Mouse (Mus musculus) heart, postnatal 0 days (tissue): ENCODE measurements around the gene Mpzl2. TPM values are rescaled to one million over a fixed set of nuclear protein-coding genes. Genes with fewer than 3 reads are reported as not detected.
A peak's percentile ranks its signal among the peaks of the same experiment; 100 is the strongest.

Experiments
- ATAC-seq: fragments of 200-750 bp; cut with Nextera tagmentation; 2 replicates; pipeline ENCODE4 v1.8.0; 2017; ENCODE audit warnings: low read depth, moderate number of reproducible peaks, moderate library complexity; ENCODE audit not compliant: insufficient read depth
- DNase-seq: peaks from one replicate; pipeline ENCODE4 v3.0.0-alpha.2; 2016; ENCODE audit warnings: low spot score
- H3K27ac ChIP-seq: fragments of 300-500 bp; sonication (generic); 2 replicates; pipeline ENCODE4 v1.5.1; 2014; ENCODE audit warnings: low read depth, mild to moderate bottlenecking
- H3K27me3 ChIP-seq: fragments of 300-500 bp; sonication (generic); 2 replicates; pipeline ENCODE4 v1.6.1; 2014; ENCODE audit warnings: low read length, mixed read lengths; ENCODE audit not compliant: control insufficient read depth, insufficient read depth
- H3K36me3 ChIP-seq: fragments of 300-500 bp; sonication (generic); replicated peaks from 2 replicates; pipeline ENCODE4 v1.6.1; 2014; ENCODE audit warnings: low read length, mixed read lengths; ENCODE audit not compliant: control insufficient read depth, insufficient read depth
- H3K4me1 ChIP-seq: fragments of 300-500 bp; sonication (generic); 2 replicates; pipeline ENCODE4 v1.6.1; 2014; ENCODE audit warnings: antibody characterized with exemption; ENCODE audit not compliant: control insufficient read depth, insufficient read depth
- H3K4me2 ChIP-seq: fragments of 300-500 bp; sonication (generic); 2 replicates; pipeline ENCODE4 v1.6.1; 2014; ENCODE audit warnings: low read depth, mild to moderate bottlenecking, low read length, moderate library complexity
- H3K4me3 ChIP-seq: fragments of 300-500 bp; sonication (generic); 2 replicates; pipeline ENCODE4 v1.5.1; 2014; ENCODE audit warnings: low read depth, low read length
- H3K9ac ChIP-seq: fragments of 300-500 bp; sonication (generic); replicated peaks from 2 replicates; pipeline ENCODE4 v1.6.1; 2014; ENCODE audit warnings: low read depth, low read length, mixed read lengths
- H3K9me3 ChIP-seq: fragments of 300-500 bp; sonication (generic); replicated peaks from 2 replicates; pipeline ENCODE4 v1.6.1; 2016; ENCODE audit warnings: low read length; ENCODE audit not compliant: control insufficient read depth
- CTCF ChIP-seq: IDR thresholded peaks from 2 replicates; pipeline ENCODE4 v1.5.1; 2016; ENCODE audit warnings: antibody characterized with exemption, control low read depth, low read depth
- EP300 ChIP-seq: IDR thresholded peaks from 2 replicates; pipeline ENCODE4 v1.6.1; 2016; ENCODE audit warnings: antibody characterized with exemption, low read depth
- WGBS: fragments of 180-500 bp; shearing (Covaris S2); extraction: QIAGEN DNeasy Blood & Tissue Kit; methylation state at CpG from one replicate; pipeline ENCODE4 v1.1.7; 2014; 5-methylcytosine and 5-hydroxymethylcytosine counted together
- polyA plus RNA-seq: library from polyadenylated mRNA; unstranded; fragments of >200 nt; fragmentation: Nextera tagmentation; extraction: Ambion mirVana; gene quantifications from 2 replicates; pipeline ENCODE4 v1.2.1, GENCODE M21; 2015
- total RNA-seq: library from RNA; depleted of rRNA; stranded (reverse); fragments of >200 nt; gene quantifications from 2 replicates; pipeline ENCODE4 v1.2.3, GENCODE M21; 2014; ENCODE audit warnings: low replicate concordance

The Mpzl2 gene
- total and polyA plus RNA-seq, 2 experiments from 2014 or later = 0.15 to 0.42 TPM

DNA sequence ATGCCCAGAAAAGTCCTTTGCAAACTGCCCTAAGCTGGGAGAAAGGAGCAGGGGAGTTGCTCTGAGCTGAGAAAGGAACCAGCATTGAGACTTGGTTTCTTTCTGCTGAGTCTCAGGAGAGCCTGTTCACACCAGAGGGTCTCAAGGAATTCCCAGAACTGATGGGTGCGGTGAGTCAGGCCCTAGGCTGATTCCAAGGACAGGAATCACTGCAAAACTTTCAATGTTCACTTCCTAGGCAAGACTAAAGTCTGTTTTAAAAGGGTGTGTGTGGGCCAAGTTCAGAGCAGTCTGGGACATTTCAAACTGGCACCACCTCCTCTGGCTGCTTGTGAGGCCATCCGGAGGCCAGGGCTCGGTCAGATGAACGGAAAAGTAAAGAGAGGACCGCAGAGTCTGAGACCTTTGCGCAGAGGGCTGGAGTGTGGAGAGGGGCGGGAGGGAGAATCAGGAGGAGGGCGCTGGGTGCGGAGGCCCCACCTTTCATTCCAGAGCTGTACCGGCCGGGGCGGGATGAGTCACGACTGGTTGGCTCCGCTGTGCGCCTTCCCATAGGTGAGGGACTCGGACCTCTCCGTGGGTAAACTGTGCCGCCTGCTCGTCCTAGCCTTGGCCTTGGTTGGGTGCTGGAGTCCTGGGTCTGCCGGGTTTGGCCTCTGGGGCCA, 2.6 kb downstream of the Mpzl2 start:
- TF ChIP-seq EP300 = no peak
- TF ChIP-seq CTCF = no peak
- H3K4me3 ChIP-seq = peak overlapping the region; percentile 14
- DNase-seq (peak; percentile 32), ATAC-seq (peak; percentile 62)
- peak overlapping the region; percentile 40 for H3K4me2 ChIP-seq
- H3K27me3 ChIP-seq = peaks cover 58% of the 10 kb centered on the region
- no peaks in the 10 kb centered on the region for H3K9me3 ChIP-seq
- no peak overlapping the region; the same call in 1 of the 2 replicates for H3K9ac ChIP-seq
- WGBS = 2% methylated on average over 20 of the region's 20 CpGs
- H3K4me1 ChIP-seq = 0 out of 2 replicates have a peak, but pooled peaks cover 4% of the 10 kb centered on the region
- H3K27ac ChIP-seq = no peak overlapping the region
- no peaks in the 10 kb centered on the region for H3K36me3 ChIP-seq

DNA sequence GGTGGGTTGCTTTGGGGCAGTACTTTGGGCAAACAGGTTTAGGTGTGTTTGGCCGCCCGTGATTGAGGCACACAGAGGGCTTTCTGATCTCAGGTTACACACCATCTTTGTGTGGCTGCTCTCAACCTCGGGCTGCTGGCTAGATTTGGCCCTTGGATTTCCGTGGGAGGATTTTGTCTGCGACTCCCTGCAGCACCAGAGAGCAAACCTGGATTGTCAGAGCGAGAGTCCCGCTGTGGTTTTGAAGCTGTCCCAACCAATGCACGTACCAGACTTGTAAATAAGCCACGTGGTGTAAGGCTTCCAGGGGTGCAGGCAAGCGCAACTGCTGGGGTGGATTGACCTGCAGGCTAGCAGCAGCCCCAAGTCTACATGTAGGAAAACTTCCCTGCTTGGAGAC, 3.3 kb downstream of the Mpzl2 start:
- DNase-seq (no peak), ATAC-seq (no peak)
- Histone ChIP-seq H3K9ac (no peak overlapping the region), H3K9me3 (no peaks in the 10 kb centered on the region), H3K4me1 (0 out of 2 replicates have a peak, but pooled peaks cover 4% of the 10 kb centered on the region), H3K27me3 (peaks cover 58% of the 10 kb centered on the region), H3K36me3 (no peaks in the 10 kb centered on the region), H3K4me2 (peak overlapping the region; percentile 40; the same call in 1 of the 2 replicates), H3K4me3 (peak overlapping the region; percentile 14), H3K27ac (no peak overlapping the region)
- TF ChIP-seq EP300 (no peak), CTCF (no peak)
- 4% methylated on average over 10 of the region's 10 CpGs for WGBS

DNA sequence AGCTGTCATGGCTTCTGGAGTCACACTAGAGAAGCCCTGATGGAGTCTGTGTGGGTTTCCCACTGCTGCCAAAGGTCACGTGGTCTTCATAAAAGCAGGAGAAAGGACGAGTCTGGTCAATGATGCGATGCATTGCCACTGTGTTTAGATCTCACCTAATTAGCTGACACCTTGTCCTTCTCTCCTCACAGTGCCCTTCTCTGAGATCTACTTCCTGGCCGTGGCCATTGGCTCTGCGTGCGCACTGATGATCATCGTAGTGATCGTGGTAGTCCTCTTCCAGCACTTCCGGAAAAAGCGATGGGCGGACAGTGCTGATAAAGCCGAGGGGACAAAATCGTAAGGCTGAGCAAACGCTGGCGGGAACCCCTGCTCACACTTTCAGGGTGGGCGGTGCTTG, 7.4 kb downstream of the Mpzl2 start:
- DNase-seq = no peak
- Histone ChIP-seq H3K27ac (no peak overlapping the region), H3K27me3 (peaks cover 41% of the 10 kb centered on the region), H3K36me3 (no peaks in the 10 kb centered on the region), H3K4me3 (no peak overlapping the region), H3K9me3 (no peaks in the 10 kb centered on the region), H3K4me2 (no peak overlapping the region), H3K9ac (no peak overlapping the region), H3K4me1 (0 out of 2 replicates have a peak, but pooled peaks cover 4% of the 10 kb centered on the region)
- WGBS = 79% methylated on average over 16 of the region's 16 CpGs
- no peak for ATAC-seq
- no peak for TF ChIP-seq CTCF
- no peak for TF ChIP-seq EP300

- no peak overlapping the region for H3K27ac ChIP-seq
- WGBS = 11% methylated on average over 4 of the region's 4 CpGs
- DNase-seq (no peak), ATAC-seq (no peak)
- no peaks in the 10 kb centered on the region for H3K9me3 ChIP-seq
- H3K27me3 ChIP-seq = peaks cover 39% of the 10 kb centered on the region
- no peak overlapping the region for H3K9ac ChIP-seq
- H3K36me3 ChIP-seq = no peaks in the 10 kb centered on the region
- H3K4me1 ChIP-seq = no peaks in the 10 kb centered on the region
- no peak overlapping the region for H3K4me2 ChIP-seq
- no peak for TF ChIP-seq EP300
- TF ChIP-seq CTCF = peak; percentile 77
- H3K4me3 ChIP-seq = no peak overlapping the region
Observed at GRCm38 (mm10) chr9:45048511-45048910, 8.9 kb downstream of the Mpzl2 start.

DNA sequence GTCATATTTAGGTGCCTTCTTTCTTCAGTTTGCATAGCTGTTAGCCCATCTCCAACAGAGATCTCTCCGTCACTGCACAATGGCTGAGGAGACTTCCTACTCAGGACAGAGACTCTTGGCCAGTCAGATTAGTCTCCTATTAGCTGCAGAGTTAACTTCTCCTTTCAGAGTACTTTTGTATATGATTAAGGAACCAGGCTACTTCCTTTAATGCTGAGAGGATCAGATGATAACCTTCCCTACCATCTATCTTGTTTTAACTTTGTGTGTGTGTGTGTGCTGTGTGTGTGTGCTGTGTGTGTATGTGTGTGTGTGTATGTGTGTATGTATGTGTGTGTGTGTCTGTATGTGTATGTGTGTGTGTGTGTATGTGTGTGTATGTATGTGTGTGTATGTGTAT, 10.1 kb downstream of the Mpzl2 start:
- Histone ChIP-seq H3K9ac (no peak overlapping the region), H3K9me3 (no peaks in the 10 kb centered on the region), H3K36me3 (no peaks in the 10 kb centered on the region), H3K27me3 (peaks cover 36% of the 10 kb centered on the region), H3K4me2 (no peak overlapping the region), H3K4me3 (no peak overlapping the region), H3K4me1 (no peaks in the 10 kb centered on the region), H3K27ac (no peak overlapping the region)
- ATAC-seq = no peak
- no peak for DNase-seq
- 70% methylated on average over 1 of the region's 1 CpGs for WGBS
- no peak for TF ChIP-seq EP300
- TF ChIP-seq CTCF = no peak

DNA sequence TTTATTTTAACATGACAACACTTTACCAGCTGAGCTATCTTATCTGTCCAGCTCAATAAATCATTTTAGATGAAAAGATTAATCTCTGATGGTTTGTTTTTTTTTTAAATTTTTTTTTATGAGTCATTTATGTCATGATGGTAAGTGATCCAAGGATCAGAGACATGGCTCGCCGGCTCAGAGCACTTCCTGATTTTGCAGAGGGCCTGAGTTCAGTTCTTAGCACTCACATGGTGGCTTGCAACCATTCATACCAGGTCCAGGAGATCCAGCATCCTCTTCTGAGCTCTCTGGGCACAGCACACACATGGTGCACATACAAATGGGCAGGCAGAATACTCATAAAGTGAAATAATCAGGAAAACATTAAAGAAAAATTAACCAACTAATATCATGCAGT, 10.7 kb downstream of the Mpzl2 start:
- no peaks in the 10 kb centered on the region for H3K36me3 ChIP-seq
- no peaks in the 10 kb centered on the region for H3K4me1 ChIP-seq
- H3K9ac ChIP-seq = no peak overlapping the region
- TF ChIP-seq EP300 (no peak), CTCF (no peak)
- 86% methylated on average over 2 of the region's 2 CpGs for WGBS
- H3K4me3 ChIP-seq = no peak overlapping the region
- peaks cover 32% of the 10 kb centered on the region for H3K27me3 ChIP-seq
- no peak overlapping the region for H3K27ac ChIP-seq
- no peak for DNase-seq
- no peak for ATAC-seq
- no peak overlapping the region for H3K4me2 ChIP-seq
- no peaks in the 10 kb centered on the region for H3K9me3 ChIP-seq
